Mouse (Mus musculus): ENCODE data around the gene Keap1.
"Not testable (repeated sequence)": the region's sequence is repeated elsewhere in the genome, so short reads cannot be mapped to it uniquely, and the experiment has no call there.

Keap1 gene

DNA sequence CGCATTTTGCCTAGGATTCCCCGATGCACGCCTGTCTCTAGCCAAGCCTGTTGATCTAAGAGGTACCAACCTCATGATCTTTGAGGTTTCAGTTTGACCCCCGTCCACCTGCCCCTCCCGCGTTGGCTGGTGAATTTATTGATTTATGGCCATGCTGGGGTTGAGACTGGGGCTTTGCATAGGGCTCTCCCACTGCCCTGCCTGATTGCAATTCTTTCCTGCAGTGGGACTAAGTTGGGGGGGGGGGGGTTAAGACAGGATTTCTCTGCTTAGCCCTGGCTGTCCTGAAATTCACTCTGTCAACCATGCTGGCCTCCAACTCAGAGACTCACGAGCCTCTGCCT lies 13.8 kb downstream of the Keap1 start:
- no peak for DNase-seq

DNA sequence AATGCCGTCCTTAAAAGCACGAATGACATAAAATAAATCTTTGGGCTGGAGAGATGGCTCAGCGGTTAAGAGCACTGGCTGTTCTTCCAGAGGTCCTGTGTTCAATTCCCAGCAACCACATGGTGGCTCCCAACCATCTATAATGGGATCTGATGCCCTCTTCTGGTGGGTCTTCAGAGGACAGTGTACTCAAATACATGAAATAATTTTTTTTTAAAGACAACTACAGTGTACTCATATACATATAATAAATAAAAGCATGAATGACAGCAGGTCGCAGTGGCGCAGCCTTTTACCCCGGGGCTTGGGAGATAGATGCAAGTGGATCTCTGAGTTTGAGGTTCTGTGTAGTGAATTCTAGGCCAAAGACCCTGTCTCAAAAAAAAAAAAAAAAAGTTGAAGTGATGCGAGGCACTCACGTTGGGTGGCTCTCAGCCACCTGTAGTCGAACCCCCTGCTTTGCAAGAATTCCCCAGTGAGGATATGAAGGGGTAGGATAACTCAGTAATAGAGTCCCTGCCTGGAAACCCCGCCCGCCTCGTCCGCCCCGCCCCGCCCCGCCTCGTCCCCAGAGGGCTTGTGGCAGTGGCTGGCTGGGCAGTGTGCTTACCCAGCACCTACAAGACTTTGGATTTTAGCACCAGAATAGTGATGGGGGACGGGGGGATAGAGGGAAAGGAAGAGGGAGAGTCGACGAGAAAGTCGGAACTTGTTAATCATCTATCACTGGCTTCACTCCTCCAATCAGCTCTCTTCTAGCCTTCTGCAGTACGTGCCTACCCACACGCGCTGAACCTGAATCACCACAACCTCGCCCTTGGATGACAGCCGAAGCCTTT lies 14.4 kb downstream of the Keap1 start:
- no peak for DNase-seq

DNA sequence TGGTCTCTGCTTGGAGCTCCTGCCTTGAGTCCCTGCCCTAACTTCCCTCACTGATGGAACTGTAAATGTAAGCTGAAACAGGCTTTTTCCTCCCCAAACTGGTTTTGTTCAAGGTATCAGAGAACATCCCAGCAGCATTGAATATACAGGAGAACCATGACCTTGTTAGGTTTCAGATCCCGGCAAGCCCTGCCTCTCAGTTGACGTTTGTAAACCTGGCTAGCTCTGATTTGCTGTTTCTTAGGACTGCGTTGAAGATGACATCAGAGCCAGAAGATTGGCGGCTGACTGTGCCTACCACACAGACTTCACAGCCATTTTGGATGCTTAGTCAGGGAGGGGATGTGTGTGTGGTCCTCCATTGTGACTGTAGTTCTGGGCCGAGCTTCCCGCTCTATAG lies 15.3 kb downstream of the Keap1 start:
- DNase-seq, result no peak

DNA sequence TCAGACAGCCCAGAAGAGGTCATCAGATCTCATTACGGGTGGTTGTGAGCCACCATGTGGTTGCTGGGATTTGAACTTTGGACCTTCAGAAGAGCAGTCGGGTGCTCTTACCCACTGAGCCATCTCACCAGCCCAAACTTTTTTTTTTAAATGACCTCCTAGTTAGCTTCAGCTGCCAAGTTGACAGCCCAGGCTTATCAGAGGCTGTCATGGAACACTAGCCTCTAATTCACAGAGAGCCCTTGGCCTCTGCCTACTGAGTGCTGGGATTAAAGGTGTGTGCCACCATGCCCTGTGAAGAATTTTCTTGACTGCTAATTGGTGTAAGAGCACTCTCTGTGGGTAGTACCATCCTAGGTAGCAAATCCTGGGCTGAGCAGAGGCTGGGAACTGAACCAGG lies 15.7 kb downstream of the Keap1 start:
- not testable (repeated sequence) for DNase-seq

DNA sequence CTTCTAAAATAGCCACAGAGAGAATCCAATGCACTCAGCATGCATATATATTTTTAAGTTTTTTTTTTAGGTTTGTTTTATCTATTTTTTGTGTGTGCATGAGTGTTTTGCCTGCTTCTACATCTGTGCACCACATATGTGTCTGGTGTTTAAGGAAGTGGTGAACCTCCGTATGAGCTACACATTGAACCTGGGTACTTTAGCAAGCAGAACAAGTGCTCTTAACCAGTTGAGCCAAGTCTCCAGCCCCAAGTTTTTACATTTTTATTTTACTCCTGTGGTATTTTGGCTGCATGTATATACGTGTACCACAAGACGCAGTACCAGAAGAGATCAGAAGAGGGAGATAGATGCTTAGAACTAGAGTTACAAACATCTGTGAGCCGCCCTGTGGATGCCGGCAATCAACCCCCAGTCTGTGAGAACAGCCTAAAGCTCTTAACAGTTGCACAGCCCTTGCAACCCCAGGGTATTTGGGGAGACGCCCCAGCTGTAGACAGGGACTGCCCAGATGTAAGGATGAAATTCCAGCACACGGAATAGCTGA lies 17.7 kb downstream of the Keap1 start:
- peak in 1 of 2 experiments; percentile 36 for DNase-seq

DNA sequence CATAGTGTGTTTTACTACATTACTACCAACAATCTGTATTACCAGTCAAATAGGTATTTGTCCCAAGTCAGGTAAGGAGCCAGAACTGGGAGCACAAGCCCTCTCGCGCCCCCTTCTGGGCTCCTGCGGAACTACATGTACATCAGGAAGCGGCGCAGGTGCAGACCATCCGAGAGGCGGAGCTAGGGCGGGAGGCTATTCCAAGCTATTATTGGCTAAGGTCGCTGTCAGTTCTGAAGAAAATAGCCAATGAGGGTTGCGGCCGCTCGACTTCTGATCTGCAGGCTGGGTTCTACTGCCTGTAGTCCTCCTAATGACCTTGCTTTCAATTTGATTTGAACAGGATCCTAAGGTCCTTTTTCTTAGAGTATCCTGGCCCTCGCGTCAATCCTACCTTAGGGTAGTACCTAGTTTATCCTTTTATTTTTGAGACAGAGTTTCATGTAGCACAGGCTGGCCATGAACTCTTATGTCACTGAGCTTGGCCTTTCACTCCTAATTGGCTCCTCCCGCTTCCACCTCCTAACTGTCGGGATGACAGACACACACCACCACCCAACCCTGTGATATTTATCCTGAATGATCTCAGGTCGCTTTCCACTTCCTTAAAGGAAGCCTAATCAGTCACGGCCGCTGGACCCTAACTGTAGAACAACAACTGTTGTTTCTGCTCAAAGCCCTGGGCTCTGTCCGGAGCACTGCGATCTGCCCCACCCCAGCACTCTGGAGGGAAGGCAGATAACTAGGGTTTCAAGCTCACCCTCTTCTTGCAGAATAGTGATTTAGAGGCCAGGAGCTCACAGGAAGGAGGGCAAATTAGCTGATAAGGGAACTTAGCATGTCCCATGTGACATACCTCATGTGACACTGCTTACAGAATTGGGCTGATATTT lies 18.4 kb downstream of the Keap1 start:
- peak; percentile 91 to 95 for DNase-seq

DNA sequence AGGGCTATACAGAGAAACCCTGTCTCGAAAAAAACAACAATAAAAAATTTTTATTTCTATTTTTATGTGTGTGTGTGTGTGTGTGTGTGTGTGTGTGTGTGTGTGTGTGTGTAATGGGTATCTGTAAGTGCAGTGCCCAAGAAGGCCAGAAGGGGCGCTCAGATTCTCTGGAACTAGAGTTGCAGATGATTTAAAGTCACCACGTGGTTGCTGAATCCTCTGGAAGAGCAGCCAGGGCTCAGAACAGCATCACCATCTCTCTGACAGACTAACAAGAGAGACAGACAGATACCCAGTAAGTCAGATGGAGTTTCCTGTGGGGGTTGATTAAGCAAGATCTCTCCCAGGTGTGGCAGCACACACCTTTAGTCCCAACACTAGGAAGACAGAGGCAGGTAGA lies 19.3 kb downstream of the Keap1 start:
- DNase-seq, result no peak

DNA sequence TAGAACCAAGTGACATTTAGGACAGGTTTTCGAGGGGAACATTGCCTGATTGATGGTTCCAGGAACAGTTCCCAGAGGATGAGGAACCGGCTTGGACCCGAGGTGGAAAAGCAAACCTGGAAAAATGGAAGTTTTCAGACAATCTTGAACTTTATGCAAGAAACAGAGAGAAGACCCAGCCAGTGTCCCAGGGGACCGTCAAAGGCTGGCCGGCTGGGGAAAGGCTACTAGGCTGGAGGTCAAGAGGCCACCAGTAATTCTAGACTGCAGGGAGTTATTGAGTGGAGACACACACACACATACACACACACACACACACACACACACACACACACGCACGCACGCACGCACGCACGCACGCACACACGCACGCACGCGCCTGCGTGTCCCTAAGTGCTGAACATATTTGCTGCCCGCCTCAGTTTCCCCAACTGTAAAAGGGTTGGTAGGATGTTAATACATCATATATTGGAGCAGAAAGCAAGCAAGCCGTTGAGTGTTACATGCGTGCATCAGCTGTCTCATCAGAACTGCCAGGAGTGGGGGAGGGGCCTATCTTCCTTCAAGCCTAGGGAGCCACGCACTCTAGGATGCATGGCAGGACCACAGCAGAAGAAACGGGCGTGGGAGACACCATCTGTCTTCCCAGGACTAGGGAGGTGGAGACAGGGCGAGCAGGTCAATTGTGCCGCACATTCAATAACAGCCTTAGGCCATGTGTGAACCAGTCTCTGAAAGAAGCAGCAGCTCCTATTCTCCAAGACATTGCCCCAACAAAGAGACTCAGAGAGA lies 22.9 kb downstream of the Keap1 start:
- no peak for DNase-seq

DNA sequence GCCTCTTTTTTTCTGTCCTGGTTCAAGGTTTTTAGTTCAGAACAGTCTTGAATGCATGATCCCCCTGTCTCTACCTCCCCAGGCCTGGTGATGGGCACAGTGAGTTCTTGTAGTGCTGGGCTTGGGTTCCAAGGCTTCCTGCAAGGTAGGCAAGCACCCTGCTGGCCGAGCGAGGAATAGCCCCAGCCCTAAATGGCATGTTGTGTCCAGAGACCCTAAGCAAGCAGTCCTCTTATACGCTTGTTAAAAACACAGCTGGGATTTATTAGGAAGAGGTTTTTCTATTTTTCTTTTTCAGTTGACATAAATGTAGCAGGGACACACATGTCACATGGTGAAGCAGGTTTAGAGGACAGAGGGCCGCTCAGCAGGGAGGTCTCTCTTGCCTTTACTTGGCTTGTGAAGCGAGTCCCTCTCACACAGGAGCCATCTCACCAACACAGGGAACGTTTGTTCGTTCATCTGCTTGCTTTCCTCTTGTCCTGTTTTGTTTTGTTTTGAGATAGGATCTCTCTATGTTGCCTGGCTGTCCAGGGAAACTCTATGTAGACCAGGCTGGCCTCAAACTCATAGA lies 25.5 kb downstream of the Keap1 start:
- DNase-seq, result no peak

DNA sequence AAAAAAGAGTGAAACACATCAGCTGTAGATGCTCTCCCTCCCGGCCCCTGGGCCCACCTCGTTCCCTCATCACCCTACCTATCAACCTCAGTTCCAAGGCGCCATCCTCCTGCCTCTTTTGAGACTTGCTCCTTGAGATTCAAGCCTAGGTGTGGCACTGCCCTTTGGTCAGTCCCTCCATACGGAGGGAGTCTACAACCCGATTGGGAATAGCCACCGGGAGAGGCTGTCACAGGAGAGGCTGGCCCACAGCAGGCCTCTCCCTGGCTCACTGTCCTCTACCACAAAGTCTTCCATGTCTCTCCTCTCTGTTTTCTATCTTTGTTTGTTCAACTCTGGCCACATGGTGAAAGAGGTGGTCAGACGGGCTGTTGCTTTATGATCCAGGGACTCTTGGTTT lies 27.5 kb downstream of the Keap1 start:
- no peak for DNase-seq

DNA sequence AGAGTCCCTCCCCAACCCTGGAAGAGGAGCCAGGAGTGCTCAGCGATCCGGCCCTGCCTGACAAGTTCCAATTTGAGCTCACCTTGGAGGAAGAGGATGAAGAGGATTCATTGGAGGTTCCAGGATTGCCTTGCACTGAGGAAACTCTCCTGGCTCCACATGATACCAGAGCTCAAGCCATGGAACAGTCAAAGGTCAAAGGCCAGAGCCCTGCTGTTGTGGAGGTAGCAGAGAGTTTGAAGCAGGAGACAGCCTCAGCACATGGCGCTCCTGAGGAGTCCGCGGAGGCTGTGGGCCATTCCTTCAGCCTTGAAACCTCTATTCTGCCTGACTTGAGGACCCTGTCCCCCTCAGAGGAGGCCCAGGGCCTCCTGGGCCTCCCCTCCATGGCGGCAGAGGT lies 28.3 kb downstream of the Keap1 start:
- no peak for DNase-seq

DNA sequence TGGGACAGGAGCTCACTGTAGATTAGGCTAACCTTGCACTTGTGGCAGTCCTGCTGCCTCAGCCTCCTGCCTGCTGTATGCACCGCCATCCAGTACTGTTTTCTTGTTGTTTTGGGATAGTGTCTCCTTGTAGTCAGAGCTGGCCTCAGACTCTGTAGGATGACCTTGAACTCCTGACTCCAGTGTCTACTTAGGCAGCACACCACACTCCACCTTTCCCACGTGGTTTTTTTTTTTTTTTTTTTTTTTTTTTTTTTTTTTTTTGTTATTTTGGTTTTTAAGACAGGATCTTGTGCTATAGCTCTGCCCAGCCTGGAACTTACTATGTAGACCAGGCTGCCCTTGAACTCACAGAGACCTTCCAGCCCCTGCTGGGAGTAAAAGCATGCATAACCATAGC lies 30.5 kb downstream of the Keap1 start:
- no peak for DNase-seq

DNA sequence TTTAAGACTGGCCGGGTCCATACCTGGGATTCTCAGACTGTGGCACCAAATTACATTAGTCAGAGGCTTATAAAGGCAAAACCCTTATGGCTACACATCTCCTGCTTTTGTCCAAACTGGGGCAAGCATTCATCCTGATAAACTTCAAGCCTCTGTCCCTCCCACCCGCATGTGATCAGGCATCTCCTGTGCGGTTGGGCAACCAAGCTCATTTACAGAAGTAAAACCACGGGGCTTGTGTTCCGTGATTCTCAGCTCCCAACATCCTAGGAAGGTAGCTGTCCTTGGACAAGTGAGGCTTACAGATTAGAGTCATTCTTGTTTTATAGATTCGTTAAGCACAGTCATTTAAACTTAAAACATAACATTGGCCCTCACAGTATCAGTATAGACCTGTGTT lies 32.3 kb downstream of the Keap1 start:
- no peak for DNase-seq

DNA sequence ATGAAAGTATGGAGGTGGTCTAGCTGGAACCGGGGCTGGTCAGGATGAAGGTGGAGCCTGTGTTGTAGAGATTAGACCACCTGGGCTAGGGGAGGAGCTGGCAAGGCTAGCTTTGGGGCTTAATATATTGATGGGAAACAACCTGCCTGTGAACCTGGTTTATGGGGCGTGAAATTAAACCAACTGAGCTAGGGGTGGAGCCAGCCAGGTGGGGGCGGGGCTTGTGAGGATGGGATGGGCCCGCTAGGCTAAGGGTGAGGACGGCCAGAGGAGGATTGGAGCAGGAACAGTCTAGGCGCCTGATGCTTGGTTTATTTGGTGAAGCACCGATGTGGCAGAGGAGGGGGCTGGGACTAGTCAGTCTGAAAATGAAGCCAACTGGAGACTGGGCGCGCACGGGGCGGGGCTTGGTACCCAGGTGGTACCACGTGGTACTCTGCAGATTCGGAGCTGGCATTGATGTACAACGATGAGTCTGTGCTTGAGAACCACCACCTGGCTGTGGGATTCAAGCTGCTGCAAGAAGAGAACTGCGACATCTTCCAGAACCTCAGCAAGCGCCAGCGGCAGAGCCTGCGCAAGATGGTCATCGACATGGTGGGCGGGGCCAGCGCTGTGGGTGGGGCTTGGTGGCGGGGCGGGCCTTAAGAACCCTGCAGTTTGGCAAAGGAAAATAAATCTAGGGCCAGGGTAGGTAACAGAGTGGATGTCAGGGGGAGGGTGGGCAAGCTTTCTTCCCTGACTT lies 34.5 kb downstream of the Keap1 start:
- DNase-seq, result peak in 1 of 2 experiments; percentile 24

DNA sequence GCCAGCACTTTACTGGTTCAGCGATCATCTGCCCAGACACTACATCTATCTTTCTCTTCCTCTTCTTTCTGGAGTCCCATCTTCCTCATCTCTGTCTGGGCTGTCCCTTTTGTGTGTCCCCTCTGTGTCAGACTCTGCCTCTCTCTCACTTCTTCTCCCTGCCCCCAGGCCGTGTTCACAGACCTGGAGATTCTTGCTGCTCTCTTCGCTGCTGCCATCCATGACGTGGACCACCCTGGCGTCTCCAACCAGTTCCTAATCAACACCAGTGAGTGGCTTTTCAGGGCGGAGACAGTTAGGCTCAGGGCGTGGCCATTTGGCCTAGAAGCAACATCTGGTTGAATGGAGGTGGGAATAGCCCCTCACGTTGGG lies 35.0 kb downstream of the Keap1 start:
- peak in 1 of 2 experiments; percentile 21 for DNase-seq

DNA sequence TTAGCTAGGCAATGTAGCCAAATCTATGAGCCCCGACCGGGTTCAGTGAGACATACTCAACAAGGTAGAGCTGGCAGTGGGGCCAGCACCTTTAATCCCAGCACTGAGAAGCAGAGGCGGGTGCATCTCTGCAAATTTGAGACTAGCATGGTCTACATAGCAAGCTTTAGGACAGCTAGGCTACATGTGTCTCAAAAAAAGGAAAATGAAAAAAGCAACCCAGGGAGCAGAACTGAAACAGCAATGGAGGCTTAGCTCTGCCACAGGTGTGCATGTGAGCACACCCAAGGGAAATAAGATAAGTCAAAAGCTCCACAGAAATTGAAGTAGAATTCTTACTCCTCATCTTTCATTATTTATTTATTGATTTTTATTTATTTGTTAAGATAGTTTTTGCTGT lies 40.2 kb downstream of the Keap1 start:
- DNase-seq, result no peak

DNA sequence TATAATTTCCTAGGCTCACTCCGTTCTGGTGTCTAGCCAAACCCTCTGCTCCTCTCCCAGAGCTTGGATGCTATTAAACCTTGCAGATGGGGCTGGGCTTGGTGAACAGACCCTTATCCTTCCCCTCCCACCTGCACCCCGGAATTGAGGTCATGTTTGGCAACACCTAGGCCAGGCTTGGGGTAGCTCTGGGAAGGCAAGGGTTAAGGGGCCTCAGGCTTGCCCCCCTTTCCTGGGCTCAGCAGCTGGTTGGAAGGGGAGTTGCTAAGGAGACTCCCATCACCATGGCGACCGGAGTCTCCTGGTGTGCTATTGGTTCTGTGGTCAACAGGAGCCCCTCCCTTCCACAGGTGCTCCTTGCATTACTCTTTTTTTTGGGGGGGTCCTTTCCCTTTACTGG lies 41.2 kb downstream of the Keap1 start:
- no peak for DNase-seq

DNA sequence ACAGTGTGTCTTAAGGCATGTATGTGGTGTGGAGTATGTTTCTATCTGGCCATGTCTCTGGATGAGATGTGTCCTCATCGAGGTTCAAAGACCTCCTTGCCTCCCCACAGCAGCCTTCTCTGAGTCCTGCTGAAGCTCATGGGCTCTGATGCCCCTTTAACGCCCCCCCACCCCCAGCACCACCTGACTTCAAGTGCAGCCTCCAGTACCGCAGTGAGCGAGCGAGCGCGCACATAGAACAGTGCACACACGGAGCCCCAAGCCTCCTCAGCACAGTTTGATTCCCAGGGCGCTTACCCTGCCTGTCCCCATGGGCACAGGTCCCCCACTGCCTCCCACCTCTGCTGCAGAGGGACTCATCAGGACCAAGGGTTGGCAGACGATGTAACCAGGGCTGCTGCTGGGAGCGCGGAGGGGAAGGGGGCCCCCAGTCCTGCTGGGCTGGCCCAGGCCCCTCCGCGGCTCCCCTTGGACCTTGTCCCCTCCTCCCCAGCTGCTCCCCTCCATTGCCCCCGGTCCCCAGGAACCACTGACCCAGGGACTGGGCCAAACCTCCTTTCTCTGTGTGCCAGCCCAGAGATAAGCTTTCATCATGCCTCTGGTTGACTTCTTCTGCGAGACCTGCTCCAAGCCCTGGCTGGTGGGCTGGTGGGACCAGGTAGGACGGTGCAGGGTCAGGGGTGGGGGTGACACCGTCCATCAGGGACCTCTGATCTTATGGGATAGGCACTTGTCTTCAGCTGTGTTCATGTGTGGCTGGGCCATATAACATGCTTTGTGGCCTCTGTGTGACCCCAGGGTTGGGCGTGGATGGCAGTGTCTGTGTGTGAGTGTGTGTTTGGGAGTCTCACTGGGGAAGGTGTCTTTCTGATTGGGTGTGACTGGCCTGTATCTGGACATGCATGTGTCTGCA lies 42.4 kb downstream of the Keap1 start:
- DNase-seq, result no peak

DNA sequence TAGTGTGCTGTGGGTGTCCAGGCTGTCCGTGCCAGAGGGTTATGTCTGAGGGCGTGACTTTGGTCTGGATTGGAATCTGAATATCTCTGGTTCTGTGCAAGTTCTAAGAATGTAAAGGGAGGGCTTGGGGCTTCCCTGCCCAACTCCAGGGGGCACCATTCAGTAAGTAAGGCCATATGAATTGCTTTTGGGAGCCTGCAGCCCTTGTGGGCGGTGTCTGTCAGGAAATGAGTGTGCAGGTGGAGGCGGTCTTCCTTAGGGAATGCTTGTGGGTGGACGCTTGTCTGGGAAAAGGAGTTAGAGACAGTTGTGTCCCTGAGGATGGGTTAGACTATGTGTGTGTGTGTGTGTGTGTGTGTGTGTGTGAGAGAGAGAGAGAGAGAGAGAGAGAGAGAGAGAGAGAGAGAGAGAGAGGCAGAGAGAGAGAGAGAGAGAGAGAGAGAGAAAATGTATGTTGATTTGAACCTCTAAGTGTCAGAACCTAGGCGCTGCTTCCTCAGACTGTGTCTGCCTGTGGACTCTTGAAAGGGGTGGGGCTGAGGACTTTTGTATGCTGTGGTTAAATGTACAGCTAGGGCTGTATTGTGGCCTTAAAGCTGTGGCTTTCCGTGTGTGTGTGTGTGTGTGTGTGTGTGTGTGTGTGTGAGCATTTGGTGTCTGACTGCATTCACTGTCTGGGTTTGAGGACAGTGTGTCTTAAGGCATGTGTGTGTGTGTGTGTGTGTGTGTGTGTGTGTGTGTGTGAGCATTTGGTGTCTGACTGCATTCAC lies 43.2 kb downstream of the Keap1 start:
- not testable (repeated sequence) for DNase-seq

Data from lung, postnatal 4 days (tissue).